ENCODE assay signal across 19 mouse cellular contexts in genomic region chr4:104876323-104876722, GRCm38 (mm10). TPM values are rescaled to one million over a fixed set of nuclear protein-coding genes. Genes with fewer than 3 reads are reported as not detected.
"Had no signal": no experiment of that assay in that cellular context is flagged by ENCODE, and none has a peak within 500 bp of the region (broad histone marks: within the 10 kb centered on the region; RNA-seq: fewer than 3 reads in every experiment).

Gene C8a (minus strand): TSS chr4:104876398.

- H3K36me3 ChIP-seq: limb, embryonic 13.5 days; midbrain, embryonic 10.5 days; midbrain, embryonic 15.5 days; neural tube, embryonic 13.5 days had no signal

- H3K4me3 ChIP-seq: layer of hippocampus, adult 2 months; limb, embryonic 13.5 days; midbrain, embryonic 10.5 days; midbrain, embryonic 15.5 days; neural tube, embryonic 13.5 days had no signal

- H3K9me3 ChIP-seq: limb, embryonic 13.5 days; midbrain, embryonic 10.5 days; midbrain, embryonic 15.5 days; neural tube, embryonic 13.5 days had no signal

- H3K27me3 ChIP-seq: limb, embryonic 13.5 days; midbrain, embryonic 15.5 days; neural tube, embryonic 13.5 days had no signal

- H3K4me2 ChIP-seq: limb, embryonic 13.5 days; midbrain, embryonic 15.5 days; neural tube, embryonic 13.5 days had no signal

- H3K4me1 ChIP-seq: limb, embryonic 13.5 days; midbrain, embryonic 10.5 days; midbrain, embryonic 15.5 days; neural tube, embryonic 13.5 days had no signal

- DNase-seq: left cerebral cortex, postnatal 4 days; lung, adult 2 months; lung, postnatal 4 days; right cerebral cortex, postnatal 4 days; spleen, adult 18-20 months; thymus, adult 18-20 months; thymus, postnatal 14 days had no signal

- H3K9ac ChIP-seq: limb, embryonic 13.5 days; midbrain, embryonic 15.5 days; neural tube, embryonic 13.5 days had no signal

- ATAC-seq: intestine, postnatal 0 days; lung, postnatal 0 days; midbrain, embryonic 15.5 days had no signal

- H3K27ac ChIP-seq: kidney, postnatal 0 days; layer of hippocampus, adult 2 months; limb, embryonic 13.5 days; midbrain, embryonic 10.5 days; midbrain, embryonic 15.5 days; neural tube, embryonic 13.5 days had no signal

RNA-seq across cellular contexts. Expression of gene C8a, which starts in this region (rescaled TPM):
- total RNA-seq: layer of hippocampus, adult 2 months; layer of hippocampus, postnatal 10 days; left cerebral cortex, postnatal 4 days; megakaryocyte, adult 5-6 weeks; monocyte, adult 5-6 weeks had no signal
- polyA plus RNA-seq: intestine, postnatal 0 days; limb, embryonic 13.5 days; lung, adult 2 months; lung, postnatal 0 days; midbrain, embryonic 10.5 days; midbrain, embryonic 15.5 days; neural tube, embryonic 13.5 days; stomach, embryonic 14.5 days had no signal
